Mouse (Mus musculus) E14TG2a.4 (cell line): ENCODE data around the gene Pdzd2.

Source experiments
- CTCF ChIP-seq: conservative IDR thresholded peaks from 2 replicates; pipeline ENCODE4 v1.5.1; 2014; ENCODE audit warnings: low read length
- NANOG ChIP-seq: IDR thresholded peaks from 2 replicates; pipeline ENCODE4 v1.6.1; 2014; ENCODE audit warnings: borderline replicate concordance, low read length, mixed read lengths
- POU5F1 ChIP-seq: IDR thresholded peaks from 2 replicates; pipeline ENCODE4 v1.6.1; 2014; ENCODE audit warnings: low read length, borderline replicate concordance

GRCm38 (mm10) chr15:12588661-12589060 lies 151.1 kb downstream of the Pdzd2 start:
- TF ChIP-seq CTCF: no peak
- no peak for TF ChIP-seq POU5F1
- no peak for TF ChIP-seq NANOG
